Mouse (Mus musculus) bone marrow, adult 2 months (tissue): ENCODE results near the gene Klc4.
A peak's percentile ranks its signal among the peaks of the same experiment; 100 is the strongest.

ENCODE experiments used
- CTCF ChIP-seq: fragments of 200-500 bp; IDR thresholded peaks from 2 replicates; pipeline ENCODE4 v1.5.1; 2011; ENCODE audit warnings: low read length, control low read depth; ENCODE audit not compliant: control insufficient read depth, insufficient read depth
- POLR2A ChIP-seq: fragments of 200-500 bp; IDR thresholded peaks from 2 replicates; pipeline ENCODE4 v1.6.1; 2011; ENCODE audit warnings: low read depth, mild to moderate bottlenecking, control low read depth, low read length, borderline replicate concordance; ENCODE audit not compliant: control insufficient read depth

GRCm38 (mm10) chr17:46679843-46680759 is 34.3 kb upstream of the Klc4 start:
- TF ChIP-seq CTCF (0 out of 2 replicates have a peak, but pooled peaks have one; percentile 16), POLR2A (no peak)
